Mouse (Mus musculus): ENCODE measurements around the gene Brd1.
"Not testable (repeated sequence)": the region's sequence is repeated elsewhere in the genome, so short reads cannot be mapped to it uniquely, and the experiment has no call there.

Brd1 gene

GRCm38 (mm10) chr15:88733834-88734571 lies at the start of gene Brd1:
TSS of gene Brd1 (minus strand) at chr15:88734233.
- in situ Hi-C loops (cut with MboI, MseI): no loop called here

- in situ Hi-C loops (cut with MboI, MseI): loop anchor here in 1 of 2 experiments (5.0 kb wide), 1 partner anchor 43 kb away; the partner anchor contains the start of genes Alg12 and Creld2
These were observed 40.6 kb upstream of the Brd1 start for GRCm38 (mm10) chr15:88774630-88775029.

- in situ Hi-C loops (cut with MboI, MseI): no loop called here
These were observed 34.5 kb upstream of the Brd1 start for GRCm38 (mm10) chr15:88768537-88768936.

DNA sequence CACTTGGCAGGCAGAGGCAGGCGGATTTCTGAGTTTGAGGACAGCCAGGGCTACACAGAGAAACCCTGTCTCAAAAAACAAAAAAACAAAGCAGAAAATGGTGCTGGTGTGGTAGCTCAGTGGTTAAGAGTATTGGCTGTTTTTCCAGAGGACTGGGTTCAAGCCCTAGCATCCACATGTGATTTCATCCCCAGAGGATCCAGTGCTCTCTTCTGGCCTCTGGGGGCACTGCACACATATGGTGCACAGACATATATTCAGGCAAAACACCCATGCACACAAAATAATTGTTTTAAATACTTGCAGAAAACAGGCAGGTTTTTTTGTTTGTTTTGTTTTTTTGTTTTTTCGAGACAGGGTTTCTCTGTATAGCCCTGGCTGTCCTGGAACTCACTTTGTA lies 32.1 kb upstream of the Brd1 start:
- in situ Hi-C loops (cut with MboI, MseI): not testable (repeated sequence)

DNA sequence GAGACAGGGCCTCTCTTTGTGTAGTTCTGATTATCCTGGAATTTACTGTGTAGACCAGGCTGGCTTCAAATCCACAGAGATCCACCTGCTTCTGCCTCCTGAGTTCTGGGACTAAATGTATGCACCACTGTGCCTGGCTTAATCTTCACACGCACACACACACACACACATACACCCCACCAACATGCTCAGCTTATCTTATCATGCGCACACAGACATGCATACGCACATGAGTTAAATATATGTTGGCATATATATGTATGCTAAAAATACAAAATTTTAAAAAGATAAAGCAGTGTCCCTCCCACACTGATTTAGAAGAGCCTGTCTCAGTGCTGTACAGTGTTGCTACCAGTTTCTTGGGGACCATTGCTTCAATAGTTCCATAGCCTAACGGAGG lies 27.5 kb upstream of the Brd1 start:
- in situ Hi-C loops (cut with MboI, MseI): no loop called here

DNA sequence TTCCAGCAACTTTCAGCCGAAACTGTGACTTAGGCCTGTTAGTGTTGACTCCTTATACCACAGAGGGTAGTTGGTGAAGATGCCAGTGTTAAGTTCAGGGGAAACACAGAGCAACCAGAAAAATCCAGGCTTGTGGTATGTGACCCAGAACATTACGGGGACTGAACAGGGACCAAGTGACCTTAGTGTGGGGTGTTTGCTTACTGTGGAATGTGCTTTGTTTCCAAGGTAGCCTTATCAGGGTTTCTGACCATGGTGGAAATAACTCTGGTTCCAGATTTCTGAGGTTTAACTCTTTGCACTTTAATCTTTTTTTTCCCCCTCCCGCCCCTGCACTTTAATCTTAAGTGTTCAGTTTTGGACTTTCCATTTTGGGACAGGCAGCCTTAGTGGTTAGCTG lies 24.0 kb upstream of the Brd1 start:
- in situ Hi-C loops (cut with MboI, MseI): no loop called here

GRCm38 (mm10) chr15:88755761-88756160 lies 21.7 kb upstream of the Brd1 start:
- in situ Hi-C loops (cut with MboI, MseI): no loop called here

DNA sequence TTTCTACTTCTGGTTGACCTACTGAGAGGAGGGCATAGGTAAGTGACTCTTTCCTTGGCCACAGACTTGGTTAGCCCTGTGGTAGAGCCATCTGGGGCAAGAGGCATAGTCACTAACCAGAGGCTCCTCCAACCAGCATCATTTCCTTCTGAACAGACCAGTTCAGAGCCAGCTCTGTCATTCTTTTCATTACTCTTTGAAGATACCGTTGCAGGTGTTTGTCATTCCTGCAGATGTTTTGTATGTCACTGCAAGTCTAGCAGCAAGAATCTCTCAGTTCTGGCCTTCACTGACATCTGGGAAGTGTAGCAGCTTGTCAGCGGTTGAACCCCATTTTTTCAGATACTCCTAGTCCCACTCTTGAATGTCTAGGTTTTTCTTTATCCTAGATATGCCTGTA lies 20.9 kb upstream of the Brd1 start:
- in situ Hi-C loops (cut with MboI, MseI): no loop called here

- in situ Hi-C loops (cut with MboI, MseI): no loop called here
These were observed 18.3 kb upstream of the Brd1 start for GRCm38 (mm10) chr15:88752403-88752733.

GRCm38 (mm10) chr15:88751564-88752402 lies 17.8 kb upstream of the Brd1 start, which contains the start of gene Zbed4:
TSS of gene Zbed4 (plus strand) at chr15:88751660.
- in situ Hi-C loops (cut with MboI, MseI): no loop called here

GRCm38 (mm10) chr15:88750677-88751563 lies 16.9 kb upstream of the Brd1 start:
- in situ Hi-C loops (cut with MboI, MseI): no loop called here

DNA sequence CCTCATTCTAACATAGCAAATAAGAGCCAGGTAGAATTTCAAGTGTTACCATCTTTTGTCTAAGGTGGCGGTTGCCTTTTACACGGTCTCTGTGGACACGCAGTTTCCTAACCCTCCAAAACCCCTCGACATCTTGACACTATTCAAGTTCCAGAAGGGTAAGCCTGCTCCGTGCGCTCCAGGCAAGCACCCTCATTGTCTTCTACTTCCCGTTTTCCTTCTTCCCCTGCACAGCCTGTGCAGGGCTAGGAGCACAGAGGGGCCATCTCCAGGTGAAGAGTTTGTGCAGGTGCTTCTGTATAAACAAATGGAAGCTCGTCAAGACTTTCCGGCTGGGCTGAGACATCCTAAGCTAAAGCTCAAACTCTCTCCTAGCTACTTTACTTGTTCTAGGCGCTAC lies 16.0 kb upstream of the Brd1 start:
- in situ Hi-C loops (cut with MboI, MseI): no loop called here

- in situ Hi-C loops (cut with MboI, MseI): not testable (repeated sequence)
These were observed 15.6 kb upstream of the Brd1 start for GRCm38 (mm10) chr15:88749617-88750016.

- in situ Hi-C loops (cut with MboI, MseI): no loop called here
These were observed 11.9 kb upstream of the Brd1 start for GRCm38 (mm10) chr15:88745926-88746325.

GRCm38 (mm10) chr15:88745347-88745746 lies 11.3 kb upstream of the Brd1 start:
- in situ Hi-C loops (cut with MboI, MseI): no loop called here

- in situ Hi-C loops (cut with MboI, MseI): not testable (repeated sequence)
These were observed 9.3 kb upstream of the Brd1 start for GRCm38 (mm10) chr15:88743371-88743770.

GRCm38 (mm10) chr15:88741366-88741765 lies 7.3 kb upstream of the Brd1 start:
- in situ Hi-C loops (cut with MboI, MseI): no loop called here

GRCm38 (mm10) chr15:88738466-88738865 lies 4.4 kb upstream of the Brd1 start:
- in situ Hi-C loops (cut with MboI, MseI): no loop called here

GRCm38 (mm10) chr15:88736166-88736565 lies 2.1 kb upstream of the Brd1 start:
- in situ Hi-C loops (cut with MboI, MseI): no loop called here

GRCm38 (mm10) chr15:88733041-88733751 lies 837 bp downstream of the Brd1 start:
- in situ Hi-C loops (cut with MboI, MseI): no loop called here

DNA sequence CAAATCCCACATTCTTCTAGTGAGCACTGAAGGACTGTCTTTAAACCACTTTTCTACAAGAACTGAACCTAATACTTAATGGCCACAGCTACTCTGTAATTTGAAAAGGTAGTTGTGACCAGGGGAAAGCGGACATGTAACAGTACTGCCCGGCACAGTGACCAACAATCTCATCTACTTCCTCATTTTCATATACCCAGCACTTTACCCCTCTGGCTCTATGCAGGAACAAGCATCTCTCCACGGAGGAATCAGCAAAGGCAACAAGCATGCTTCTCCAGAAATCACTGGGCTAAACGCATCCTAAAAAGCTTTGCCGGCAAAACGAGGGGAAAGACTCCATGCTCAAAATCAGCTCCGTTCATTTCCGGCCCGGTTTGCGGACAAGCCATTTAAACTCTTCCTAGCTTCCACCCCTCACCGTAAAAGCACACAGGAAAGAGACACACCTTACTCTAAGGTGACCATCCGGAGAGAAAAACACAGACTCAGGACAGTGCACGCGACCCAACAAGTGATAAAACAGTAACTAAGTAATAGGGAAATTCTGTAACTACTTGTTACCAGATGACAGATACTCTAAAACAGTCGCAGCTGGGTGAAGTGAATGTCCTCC lies 1.5 kb downstream of the Brd1 start:
- in situ Hi-C loops (cut with MboI, MseI): no loop called here
